Mouse (Mus musculus) forebrain, embryonic 15.5 days (tissue): ENCODE measurements around the gene Rps27rt. TPM values are rescaled to one million over a fixed set of nuclear protein-coding genes. Genes with fewer than 3 reads are reported as not detected.
"Not testable (repeated sequence)": the region's sequence is repeated elsewhere in the genome, so short reads cannot be mapped to it uniquely, and the experiment has no call there.

ENCODE experiments used
- ATAC-seq: fragments of 200-750 bp; cut with Nextera tagmentation; replicated peaks from 2 replicates; pipeline ENCODE4 v1.8.0; 2017; ENCODE audit warnings: mild to moderate bottlenecking, moderate TSS enrichment, moderate library complexity
- H3K27ac ChIP-seq: fragments of 300-500 bp; sonication (generic); replicated peaks from 2 replicates; pipeline ENCODE4 v1.5.1; 2015; ENCODE audit warnings: mild to moderate bottlenecking, inconsistent platforms
- H3K27me3 ChIP-seq: fragments of 300-500 bp; sonication (generic); 2 replicates; pipeline ENCODE4 v1.6.1; 2015; ENCODE audit warnings: inconsistent platforms
- H3K36me3 ChIP-seq: fragments of 300-500 bp; sonication (generic); 2 replicates; pipeline ENCODE4 v1.6.1; 2015; ENCODE audit warnings: mild to moderate bottlenecking, inconsistent platforms
- H3K4me1 ChIP-seq: fragments of 300-500 bp; sonication (generic); 2 replicates; pipeline ENCODE4 v1.6.1; 2015; ENCODE audit warnings: inconsistent platforms
- H3K4me2 ChIP-seq: fragments of 300-500 bp; sonication (generic); replicated peaks from 2 replicates; pipeline ENCODE4 v1.6.1; 2015; ENCODE audit warnings: mild to moderate bottlenecking, inconsistent platforms
- H3K4me3 ChIP-seq: fragments of 300-500 bp; sonication (generic); 2 replicates; pipeline ENCODE4 v1.5.1; 2015; ENCODE audit warnings: mild to moderate bottlenecking, inconsistent platforms
- H3K9ac ChIP-seq: fragments of 300-500 bp; sonication (generic); replicated peaks from 2 replicates; pipeline ENCODE4 v1.6.1; 2015; ENCODE audit warnings: mild to moderate bottlenecking, inconsistent platforms
- H3K9me3 ChIP-seq: fragments of 300-500 bp; sonication (generic); 2 replicates; pipeline ENCODE4 v1.6.1; 2016; ENCODE audit warnings: inconsistent platforms
- WGBS: fragments of 180-500 bp; shearing (Covaris S2); methylation state at CpG from one replicate; pipeline ENCODE4 v1.1.7; 2015; ENCODE audit warnings: mixed read lengths; 5-methylcytosine and 5-hydroxymethylcytosine counted together
- polyA plus RNA-seq: library from polyadenylated mRNA; unstranded; fragments of >200 nt; fragmentation: Nextera tagmentation; extraction: Ambion mirVana; gene quantifications from 2 replicates; pipeline ENCODE4 v1.2.1, GENCODE M21; 2015

Rps27rt gene
- polyA plus RNA-seq, 1 experiment from 2014 or later: 229 TPM

GRCm38 (mm10) chr9:114978281-114979111 is 4.0 kb downstream of the Rps27rt start, which contains the start of gene Osbpl10:
Gene Osbpl10, plus strand, starts transcription at chr9:114978569.
- ATAC-seq: peak; percentile 86
- Histone ChIP-seq H3K4me3 (peak within 1 kb of the TSS; percentile 71), H3K9me3 (no peaks in the 10 kb centered on the region), H3K27me3 (no peaks in the 10 kb centered on the region), H3K4me1 (peaks cover 16% of the 10 kb centered on the region), H3K27ac (peak within 1 kb of the TSS; percentile 70), H3K36me3 (no peaks in the 10 kb centered on the region), H3K4me2 (peak within 1 kb of the TSS; percentile 78), H3K9ac (peak within 1 kb of the TSS; percentile 78)
- WGBS: 0% methylated on average over 41 of the region's 86 CpGs

GRCm38 (mm10) chr9:114977461-114978280 is 4.9 kb downstream of the Rps27rt start:
- H3K4me1 ChIP-seq: peaks cover 16% of the 10 kb centered on the region
- H3K9ac ChIP-seq: peak overlapping the region; percentile 78
- peak; percentile 63 for ATAC-seq
- H3K36me3 ChIP-seq: no peaks in the 10 kb centered on the region
- H3K9me3 ChIP-seq: no peaks in the 10 kb centered on the region
- 7% methylated on average over 31 of the region's 31 CpGs for WGBS
- no peaks in the 10 kb centered on the region for H3K27me3 ChIP-seq
- peak overlapping the region; percentile 71 for H3K4me3 ChIP-seq
- H3K4me2 ChIP-seq: peak overlapping the region; percentile 78
- peak overlapping the region; percentile 70 for H3K27ac ChIP-seq

- H3K4me1 ChIP-seq, H3K4me2 ChIP-seq, H3K36me3 ChIP-seq, H3K9me3 ChIP-seq, H3K27ac ChIP-seq, ATAC-seq, H3K9ac ChIP-seq, H3K27me3 ChIP-seq, H3K4me3 ChIP-seq: not testable (repeated sequence)
- WGBS: 73% methylated on average over 7 of the region's 7 CpGs
Observed at GRCm38 (mm10) chr9:114966286-114966685, 16.3 kb downstream of the Rps27rt start.

GRCm38 (mm10) chr9:114964093-114964492 is 18.4 kb downstream of the Rps27rt start:
- 74% methylated on average over 3 of the region's 3 CpGs for WGBS
- Histone ChIP-seq H3K4me3 (no peak overlapping the region), H3K4me1 (no peaks in the 10 kb centered on the region), H3K9me3 (no peaks in the 10 kb centered on the region), H3K36me3 (no peaks in the 10 kb centered on the region), H3K27me3 (no peaks in the 10 kb centered on the region), H3K27ac (no peak overlapping the region), H3K4me2 (no peak overlapping the region), H3K9ac (no peak overlapping the region)
- no peak for ATAC-seq

DNA sequence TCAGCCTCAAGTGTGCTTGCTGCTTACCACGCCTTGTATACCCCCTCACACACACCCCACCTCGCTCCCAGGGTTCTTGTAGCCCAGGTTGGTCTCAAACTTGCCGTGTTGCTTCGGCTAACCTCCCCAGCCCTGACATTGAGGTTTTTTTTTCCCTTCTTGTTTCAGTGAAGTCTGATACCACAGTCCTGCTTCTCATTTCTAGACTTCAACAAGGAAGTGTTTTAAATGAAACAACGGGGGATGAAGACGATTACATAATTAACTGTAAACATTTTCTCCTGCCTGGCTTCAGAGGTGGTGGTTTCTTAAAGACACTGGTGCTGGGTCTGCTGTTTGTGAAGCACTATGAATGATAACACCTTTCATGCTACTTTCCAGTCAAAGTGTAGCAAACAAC is 21.7 kb downstream of the Rps27rt start:
- no peak for ATAC-seq
- H3K9ac ChIP-seq: no peak overlapping the region
- H3K4me3 ChIP-seq: no peak overlapping the region
- no peak overlapping the region for H3K27ac ChIP-seq
- WGBS: 88% methylated on average over 6 of the region's 6 CpGs
- no peaks in the 10 kb centered on the region for H3K36me3 ChIP-seq
- H3K9me3 ChIP-seq: no peaks in the 10 kb centered on the region
- H3K4me1 ChIP-seq: no peaks in the 10 kb centered on the region
- no peak overlapping the region for H3K4me2 ChIP-seq
- H3K27me3 ChIP-seq: no peaks in the 10 kb centered on the region

- 90% methylated on average over 4 of the region's 4 CpGs for WGBS
- Histone ChIP-seq H3K36me3 (no peaks in the 10 kb centered on the region), H3K4me2 (no peak overlapping the region), H3K9me3 (no peaks in the 10 kb centered on the region), H3K4me3 (no peak overlapping the region), H3K4me1 (no peaks in the 10 kb centered on the region), H3K27ac (no peak overlapping the region), H3K27me3 (no peaks in the 10 kb centered on the region), H3K9ac (no peak overlapping the region)
- ATAC-seq: no peak
Observed at GRCm38 (mm10) chr9:114960043-114960789, 22.3 kb downstream of the Rps27rt start.

GRCm38 (mm10) chr9:114956945-114957344 is 25.6 kb downstream of the Rps27rt start:
- H3K27me3 ChIP-seq: no peaks in the 10 kb centered on the region
- H3K27ac ChIP-seq: no peak overlapping the region
- 40% methylated on average over 5 of the region's 5 CpGs for WGBS
- no peaks in the 10 kb centered on the region for H3K36me3 ChIP-seq
- H3K4me1 ChIP-seq: no peaks in the 10 kb centered on the region
- H3K9ac ChIP-seq: no peak overlapping the region
- ATAC-seq: 0 out of 2 replicates have a peak, but pooled peaks have one; percentile 57
- no peak overlapping the region for H3K4me3 ChIP-seq
- no peak overlapping the region for H3K4me2 ChIP-seq
- no peaks in the 10 kb centered on the region for H3K9me3 ChIP-seq

GRCm38 (mm10) chr9:114955340-114955739 is 27.2 kb downstream of the Rps27rt start:
- Histone ChIP-seq H3K27ac (no peak overlapping the region), H3K9me3 (no peaks in the 10 kb centered on the region), H3K4me1 (no peaks in the 10 kb centered on the region), H3K9ac (no peak overlapping the region), H3K4me2 (no peak overlapping the region), H3K4me3 (no peak overlapping the region), H3K27me3 (no peaks in the 10 kb centered on the region), H3K36me3 (no peaks in the 10 kb centered on the region)
- WGBS: 91% methylated on average over 11 of the region's 11 CpGs
- no peak for ATAC-seq

DNA sequence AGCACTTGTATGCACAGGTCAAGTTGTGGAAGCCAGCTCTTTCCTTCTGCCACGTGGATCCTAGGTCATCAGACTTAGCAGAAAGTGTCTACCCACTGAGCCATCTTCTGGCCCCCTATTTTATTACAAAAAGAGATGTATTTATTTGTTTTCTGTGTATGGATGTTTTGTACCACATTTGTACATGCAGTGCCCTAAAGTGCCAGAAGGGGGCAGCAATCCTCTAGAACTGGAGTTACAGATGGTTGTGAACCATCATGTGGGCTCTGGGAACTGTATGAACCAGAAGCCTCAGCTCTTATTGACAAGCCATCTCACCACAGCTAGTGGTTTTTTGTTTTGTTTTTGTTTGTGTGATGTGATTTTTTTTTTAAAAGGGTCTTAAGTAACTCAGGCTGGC is 29.7 kb downstream of the Rps27rt start:
- ATAC-seq: no peak
- Histone ChIP-seq H3K4me3 (no peak overlapping the region), H3K4me1 (no peaks in the 10 kb centered on the region), H3K9me3 (no peaks in the 10 kb centered on the region), H3K4me2 (no peak overlapping the region), H3K36me3 (no peaks in the 10 kb centered on the region), H3K27ac (no peak overlapping the region), H3K9ac (no peak overlapping the region), H3K27me3 (no peaks in the 10 kb centered on the region)
- 50% methylated on average over 1 of the region's 1 CpGs for WGBS

DNA sequence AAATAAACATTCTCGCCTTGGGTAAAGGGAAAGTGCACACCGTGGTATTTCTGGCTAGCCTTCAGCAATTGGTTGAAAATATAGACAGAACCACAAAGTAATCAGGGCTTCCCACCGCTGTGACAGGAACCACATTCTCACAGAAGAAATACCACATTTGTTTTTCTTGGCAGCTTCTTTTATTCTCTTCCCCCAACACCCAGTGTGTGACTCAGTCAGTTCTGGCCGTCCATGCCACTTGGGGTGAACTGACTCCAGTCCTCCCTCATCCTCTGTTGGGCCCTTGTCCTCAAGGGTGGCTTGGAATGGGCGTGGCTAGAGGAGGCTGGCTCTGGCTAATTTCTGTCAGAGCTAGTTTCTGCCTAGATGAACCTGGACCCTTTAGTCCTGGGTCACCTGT is 34.1 kb downstream of the Rps27rt start:
- 57% methylated on average over 5 of the region's 5 CpGs for WGBS
- Histone ChIP-seq H3K4me1 (no peaks in the 10 kb centered on the region), H3K4me2 (no peak overlapping the region), H3K9me3 (no peaks in the 10 kb centered on the region), H3K27ac (no peak overlapping the region), H3K27me3 (no peaks in the 10 kb centered on the region), H3K36me3 (no peaks in the 10 kb centered on the region), H3K9ac (no peak overlapping the region), H3K4me3 (no peak overlapping the region)
- ATAC-seq: no peak

DNA sequence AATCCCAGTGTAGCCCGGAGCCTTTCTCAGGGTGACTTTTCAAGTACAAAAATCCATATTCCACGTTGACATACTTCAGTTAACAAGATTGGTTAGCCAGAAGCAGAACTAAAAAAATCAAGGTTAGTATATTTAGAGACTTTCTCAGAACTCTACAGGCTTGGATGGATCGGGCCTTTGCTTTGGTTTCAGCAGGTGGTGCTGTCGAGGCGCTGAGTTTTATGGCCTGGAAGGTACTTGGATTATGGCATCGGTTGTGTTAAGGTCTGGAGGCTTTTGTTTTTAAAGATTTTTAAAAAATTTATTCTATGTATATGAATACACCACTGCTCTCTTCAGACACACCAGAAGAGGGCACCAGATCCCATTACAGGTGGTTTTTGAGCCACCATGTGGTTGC is 37.0 kb downstream of the Rps27rt start:
- no peak overlapping the region for H3K9ac ChIP-seq
- no peaks in the 10 kb centered on the region for H3K36me3 ChIP-seq
- no peak for ATAC-seq
- H3K27ac ChIP-seq: no peak overlapping the region
- H3K9me3 ChIP-seq: no peaks in the 10 kb centered on the region
- no peaks in the 10 kb centered on the region for H3K27me3 ChIP-seq
- no peaks in the 10 kb centered on the region for H3K4me1 ChIP-seq
- 88% methylated on average over 6 of the region's 6 CpGs for WGBS
- H3K4me3 ChIP-seq: no peak overlapping the region
- no peak overlapping the region for H3K4me2 ChIP-seq

DNA sequence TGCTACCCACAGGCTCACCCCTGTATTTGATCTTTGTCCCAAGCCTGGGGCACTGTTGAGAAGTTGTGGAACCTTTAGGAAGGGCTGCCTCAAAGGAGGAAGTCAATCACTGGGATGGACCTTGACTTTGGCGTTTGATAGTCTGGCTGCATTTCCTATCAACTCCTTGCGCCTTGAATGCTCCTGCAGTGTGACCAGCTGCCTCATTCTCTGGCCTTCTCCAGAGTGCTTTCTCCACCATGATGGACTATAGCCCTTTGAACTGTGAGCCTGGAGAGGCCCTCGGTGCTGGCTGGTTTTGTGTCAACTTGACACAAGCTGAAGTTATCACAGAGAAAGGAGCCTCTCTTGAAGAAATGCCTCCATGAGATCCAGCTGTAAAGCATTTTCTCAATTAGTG is 37.9 kb downstream of the Rps27rt start:
- Histone ChIP-seq H3K36me3 (no peaks in the 10 kb centered on the region), H3K9ac (no peak overlapping the region), H3K4me3 (no peak overlapping the region), H3K4me1 (no peaks in the 10 kb centered on the region), H3K9me3 (no peaks in the 10 kb centered on the region), H3K27me3 (no peaks in the 10 kb centered on the region), H3K4me2 (no peak overlapping the region), H3K27ac (no peak overlapping the region)
- 95% methylated on average over 3 of the region's 3 CpGs for WGBS
- no peak for ATAC-seq
